Mouse (Mus musculus) forebrain, embryonic 14.5 days (tissue): Measurements from ENCODE around the gene Mog. TPM values are rescaled to one million over a fixed set of nuclear protein-coding genes. Genes with fewer than 3 reads are reported as not detected.
"Not testable (repeated sequence)": the region's sequence is repeated elsewhere in the genome, so short reads cannot be mapped to it uniquely, and the experiment has no call there.

ENCODE experiments used
- ATAC-seq: fragments of 200-750 bp; cut with Nextera tagmentation; 2 replicates; pipeline ENCODE4 v1.8.0; 2017; ENCODE audit warnings: mild to moderate bottlenecking, moderate library complexity
- DNase-seq: peaks from one replicate; pipeline ENCODE4 v3.0.0-alpha.2; 2015; ENCODE audit warnings: low spot score
- H3K27ac ChIP-seq: fragments of 300-500 bp; sonication (generic); 2 replicates; pipeline ENCODE4 v1.5.1; 2014; ENCODE audit warnings: low read depth, mild to moderate bottlenecking, control low read depth, low read length, moderate library complexity
- H3K27me3 ChIP-seq: fragments of 300-500 bp; sonication (generic); replicated peaks from 2 replicates; pipeline ENCODE4 v1.6.1; 2014; ENCODE audit warnings: low read length, control low read depth, mixed read lengths; ENCODE audit not compliant: control insufficient read depth, insufficient read depth
- H3K36me3 ChIP-seq: fragments of 300-500 bp; sonication (generic); 2 replicates; pipeline ENCODE4 v1.6.1; 2014; ENCODE audit warnings: low read length, control low read depth; ENCODE audit not compliant: control insufficient read depth, insufficient read depth
- H3K4me1 ChIP-seq: fragments of 300-500 bp; sonication (generic); 2 replicates; pipeline ENCODE4 v1.6.1; 2014; ENCODE audit warnings: antibody characterized with exemption, low read length, control low read depth; ENCODE audit not compliant: control insufficient read depth, insufficient read depth
- H3K4me2 ChIP-seq: fragments of 300-500 bp; sonication (generic); 2 replicates; pipeline ENCODE4 v1.6.1; 2014; ENCODE audit warnings: mild to moderate bottlenecking, control low read depth, low read length
- H3K4me3 ChIP-seq: fragments of 300-500 bp; sonication (generic); 2 replicates; pipeline ENCODE4 v1.5.1; 2014; ENCODE audit warnings: low read depth, low read length, control low read depth
- H3K9ac ChIP-seq: fragments of 300-500 bp; sonication (generic); 2 replicates; pipeline ENCODE4 v1.6.1; 2014; ENCODE audit warnings: mild to moderate bottlenecking, low read length, control low read depth, moderate library complexity
- H3K9me3 ChIP-seq: fragments of 300-500 bp; sonication (generic); replicated peaks from 2 replicates; pipeline ENCODE4 v1.6.1; 2016; ENCODE audit warnings: low read length, control low read depth, mixed read lengths; ENCODE audit not compliant: control insufficient read depth
- WGBS: fragments of 180-500 bp; shearing (Covaris S2); extraction: QIAGEN DNeasy Blood & Tissue Kit; methylation state at CpG from one replicate; pipeline ENCODE4 v1.1.7; 2014; 5-methylcytosine and 5-hydroxymethylcytosine counted together
- polyA plus RNA-seq: library from polyadenylated mRNA; unstranded; fragments of >200 nt; fragmentation: Nextera tagmentation; extraction: Ambion mirVana; gene quantifications from 2 replicates; pipeline ENCODE4 v1.2.1, GENCODE M21; 2014

The Mog gene
- polyA plus RNA-seq, 1 experiment from 2014 or later = 0.98 TPM

DNA sequence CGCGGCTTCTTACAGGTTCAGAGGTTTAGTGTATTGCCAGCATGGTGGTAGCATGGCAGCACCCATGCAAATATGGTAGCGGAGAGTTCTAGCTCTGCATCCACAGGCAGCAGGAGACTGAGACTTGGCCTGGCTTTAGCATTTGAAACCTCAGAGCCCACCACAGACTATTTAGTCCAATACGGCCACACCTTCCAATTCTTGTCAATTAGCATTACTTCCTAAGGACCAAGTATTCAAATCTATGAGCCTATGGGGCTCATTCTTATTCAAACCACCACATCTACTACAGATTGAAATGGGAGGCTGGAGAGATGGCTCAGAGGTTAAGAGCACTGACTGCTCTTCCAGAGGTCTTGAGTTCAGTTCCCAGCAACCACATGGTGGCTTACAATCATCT, 4.3 kb upstream of the Mog start:
- no peak for ATAC-seq
- WGBS = 96% methylated on average over 4 of the region's 4 CpGs
- H3K27me3 ChIP-seq = no peaks in the 10 kb centered on the region
- H3K9me3 ChIP-seq = no peaks in the 10 kb centered on the region
- H3K4me1 ChIP-seq = no peaks in the 10 kb centered on the region
- H3K4me3 ChIP-seq = no peak overlapping the region
- no peak overlapping the region for H3K4me2 ChIP-seq
- no peak overlapping the region for H3K9ac ChIP-seq
- H3K27ac ChIP-seq = peak overlapping the region; percentile 96; the same call in 1 of the 2 replicates
- DNase-seq = no peak
- H3K36me3 ChIP-seq = no peaks in the 10 kb centered on the region

DNA sequence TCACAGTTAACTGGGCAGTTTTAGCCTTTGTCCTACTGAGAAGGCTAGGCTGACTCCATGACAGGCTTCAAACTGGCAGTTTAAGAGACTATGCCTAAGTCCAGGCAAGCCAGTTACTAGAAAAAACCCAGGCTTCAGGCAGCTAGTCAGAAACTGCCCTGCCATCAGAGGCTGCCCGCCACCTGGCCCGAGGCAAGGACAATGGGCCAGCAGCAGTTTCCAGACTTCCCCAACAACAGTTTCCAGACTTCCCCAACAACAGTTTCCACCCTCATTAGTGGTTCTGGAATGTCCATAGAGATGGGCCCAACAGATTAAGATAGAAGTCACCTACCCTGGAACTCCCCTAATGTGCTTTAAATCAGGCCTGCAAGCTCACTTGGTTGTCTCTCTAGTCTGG, 3.2 kb upstream of the Mog start:
- 66% methylated on average over 2 of the region's 2 CpGs for WGBS
- H3K27me3 ChIP-seq = no peaks in the 10 kb centered on the region
- H3K9me3 ChIP-seq = no peaks in the 10 kb centered on the region
- H3K4me2 ChIP-seq = no peak overlapping the region
- H3K9ac ChIP-seq = no peak overlapping the region
- DNase-seq (no peak), ATAC-seq (no peak)
- no peak overlapping the region for H3K4me3 ChIP-seq
- no peak overlapping the region for H3K27ac ChIP-seq
- H3K36me3 ChIP-seq = no peaks in the 10 kb centered on the region
- H3K4me1 ChIP-seq = no peaks in the 10 kb centered on the region

DNA sequence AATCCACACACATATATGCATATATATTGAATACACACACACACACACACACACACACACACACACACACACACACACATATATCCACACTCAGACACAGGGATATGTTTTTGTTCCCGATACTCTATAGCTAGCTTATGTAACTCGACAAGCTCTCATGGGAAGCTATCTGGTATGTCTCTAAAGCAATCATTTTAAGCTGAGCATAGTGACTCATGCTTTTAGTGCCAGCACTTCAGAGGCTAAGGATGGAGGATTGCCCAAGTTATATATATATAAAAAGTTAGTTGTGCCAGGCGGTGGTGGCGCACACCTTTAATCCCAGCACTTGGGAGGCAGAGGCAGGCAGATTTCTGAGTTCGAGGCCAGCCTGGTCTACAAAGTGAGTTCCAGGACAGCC, 4.0 kb downstream of the Mog start:
- WGBS = 95% methylated on average over 5 of the region's 5 CpGs
- not testable (repeated sequence) for ATAC-seq

DNA sequence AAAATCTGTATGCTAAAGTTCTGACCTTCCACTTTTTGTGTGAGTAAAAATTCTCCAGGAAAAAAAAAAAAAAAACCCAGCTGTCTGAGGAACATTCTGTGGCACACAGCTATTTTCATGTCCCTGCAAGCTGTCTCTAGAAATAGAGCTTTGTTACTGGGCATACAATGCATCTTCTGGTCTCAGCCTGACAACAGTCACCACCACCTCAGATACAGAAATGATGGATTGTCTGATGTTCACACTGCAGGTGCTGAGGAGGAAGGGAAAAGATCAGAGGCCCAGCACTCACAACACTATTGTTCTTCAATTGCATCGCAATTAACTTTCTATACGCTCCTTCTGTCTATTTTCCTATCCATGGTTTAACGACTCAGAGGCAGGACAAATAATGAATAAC, 4.9 kb downstream of the Mog start:
- no peaks in the 10 kb centered on the region for H3K36me3 ChIP-seq
- H3K9me3 ChIP-seq = no peaks in the 10 kb centered on the region
- no peak overlapping the region for H3K4me2 ChIP-seq
- H3K9ac ChIP-seq = no peak overlapping the region
- no peak overlapping the region for H3K4me3 ChIP-seq
- H3K4me1 ChIP-seq = no peaks in the 10 kb centered on the region
- 42% methylated on average over 3 of the region's 3 CpGs for WGBS
- no peak for ATAC-seq
- DNase-seq = no peak
- H3K27ac ChIP-seq = no peak overlapping the region
- H3K27me3 ChIP-seq = no peaks in the 10 kb centered on the region

More for the DNA sequence above, 4.0 kb downstream of the Mog start:
- not testable (repeated sequence) for DNase-seq, H3K9ac ChIP-seq, H3K36me3 ChIP-seq, H3K27ac ChIP-seq, H3K4me2 ChIP-seq, H3K9me3 ChIP-seq, H3K4me1 ChIP-seq, H3K4me3 ChIP-seq, H3K27me3 ChIP-seq

DNA sequence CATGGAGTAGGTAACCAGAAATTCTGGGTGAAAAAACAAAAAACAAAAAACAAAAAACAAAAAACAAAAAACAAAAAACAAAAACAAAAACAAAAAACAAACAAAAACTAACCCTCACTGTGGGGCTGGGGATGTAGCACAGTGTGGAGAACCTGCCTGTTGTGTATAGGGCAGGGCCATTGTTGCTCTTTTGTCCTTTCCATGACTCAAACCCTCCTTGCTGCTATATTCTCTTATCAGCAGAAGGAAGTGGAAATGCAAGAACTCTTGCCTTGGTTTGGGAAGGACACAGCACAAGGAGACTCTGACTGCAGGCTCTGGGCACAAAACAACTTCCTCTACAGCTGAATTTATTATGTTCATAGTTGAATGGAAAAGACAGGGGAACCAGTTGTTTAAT, 6.9 kb downstream of the Mog start:
- Histone ChIP-seq H3K27me3 (no peaks in the 10 kb centered on the region), H3K27ac (no peak overlapping the region), H3K9ac (no peak overlapping the region), H3K36me3 (peaks cover 1% of the 10 kb centered on the region; the same call in 1 of the 2 replicates), H3K4me2 (no peak overlapping the region), H3K4me1 (no peaks in the 10 kb centered on the region), H3K9me3 (no peaks in the 10 kb centered on the region), H3K4me3 (no peak overlapping the region)
- no peak for DNase-seq
- ATAC-seq = no peak

DNA sequence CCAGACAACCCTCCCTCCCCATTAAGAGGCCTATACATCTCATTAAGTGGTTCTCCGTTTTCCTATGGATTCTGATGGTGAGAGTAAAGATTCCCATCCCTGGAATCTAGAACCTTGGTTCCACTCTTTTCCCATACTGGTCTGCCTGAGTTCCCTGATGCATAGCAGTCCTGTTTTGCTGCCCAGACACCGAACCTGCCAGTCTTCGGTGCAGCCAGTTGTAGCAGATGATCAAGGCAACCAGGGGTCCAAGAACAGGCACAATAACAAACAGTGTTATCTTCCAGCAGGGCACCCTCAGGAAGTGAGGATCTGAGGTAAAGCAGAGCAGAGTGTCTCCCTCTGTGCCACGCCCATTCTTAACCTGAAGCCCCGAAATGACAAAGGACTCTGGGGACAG, 11.1 kb downstream of the Mog start:
- H3K27ac ChIP-seq = no peak overlapping the region
- ATAC-seq (no peak; the same call in 1 of the 2 replicates), DNase-seq (no peak)
- no peaks in the 10 kb centered on the region; the same call in 1 of the 2 replicates for H3K4me1 ChIP-seq
- no peaks in the 10 kb centered on the region for H3K27me3 ChIP-seq
- WGBS = 80% methylated on average over 5 of the region's 5 CpGs
- H3K36me3 ChIP-seq = peaks cover 41% of the 10 kb centered on the region
- no peak overlapping the region for H3K4me3 ChIP-seq
- H3K4me2 ChIP-seq = no peak overlapping the region
- no peak overlapping the region for H3K9ac ChIP-seq
- no peaks in the 10 kb centered on the region for H3K9me3 ChIP-seq

DNA sequence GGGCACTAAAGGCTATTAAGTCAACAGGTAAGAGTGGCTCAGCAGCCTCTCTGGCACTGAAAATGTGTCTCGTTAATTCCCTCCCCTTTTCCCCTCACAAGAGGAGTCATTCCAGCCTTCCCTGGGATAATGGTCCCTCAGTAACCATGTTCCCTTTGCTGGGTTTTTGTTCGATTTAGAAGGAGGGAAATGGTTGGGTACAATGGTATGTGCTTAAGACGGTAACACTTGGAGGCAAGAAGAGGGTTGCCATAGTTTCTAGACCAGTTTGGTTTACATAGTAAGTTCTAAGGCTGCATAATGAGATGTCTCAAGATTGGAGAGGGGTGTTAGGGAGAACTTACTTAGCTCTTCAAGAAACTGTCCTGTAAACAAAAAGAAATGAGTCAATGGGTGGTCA, 11.5 kb downstream of the Mog start:
- Histone ChIP-seq H3K27ac (no peak overlapping the region), H3K4me1 (no peaks in the 10 kb centered on the region; the same call in 1 of the 2 replicates), H3K36me3 (peaks cover 46% of the 10 kb centered on the region), H3K4me2 (no peak overlapping the region), H3K27me3 (no peaks in the 10 kb centered on the region), H3K4me3 (no peak overlapping the region), H3K9ac (no peak overlapping the region), H3K9me3 (no peaks in the 10 kb centered on the region)
- DNase-seq (no peak), ATAC-seq (no peak)
- 65% methylated on average over 3 of the region's 3 CpGs for WGBS

DNA sequence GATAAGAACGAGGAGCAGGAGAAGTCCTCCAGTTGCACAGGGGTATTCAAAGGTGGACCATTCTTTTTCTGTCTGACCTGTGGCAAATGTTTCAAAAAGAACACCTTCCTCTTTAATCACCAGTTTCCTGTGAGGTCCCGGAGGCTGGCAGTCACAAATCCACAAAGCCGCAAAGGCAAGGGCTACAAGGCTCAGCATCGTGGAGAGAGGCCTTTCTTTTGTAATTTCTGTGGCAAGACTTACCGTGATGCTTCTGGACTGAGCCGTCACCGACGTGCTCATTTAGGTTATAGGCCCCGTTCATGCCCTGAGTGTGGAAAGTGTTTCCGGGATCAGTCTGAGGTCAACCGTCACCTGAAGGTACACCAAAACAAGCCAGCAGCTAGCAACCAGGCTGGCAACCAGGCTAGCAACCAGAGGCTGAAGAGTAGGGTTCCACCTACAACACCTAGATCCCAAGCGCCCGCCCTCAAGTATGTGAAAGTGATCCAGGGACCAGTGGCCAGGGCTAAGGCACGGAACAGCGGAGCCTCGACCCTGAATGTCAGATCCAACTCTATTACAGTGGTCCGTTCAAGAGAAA, 13.6 kb downstream of the Mog start:
- Histone ChIP-seq H3K4me2 (no peak overlapping the region), H3K9me3 (no peaks in the 10 kb centered on the region), H3K4me1 (peaks cover 3% of the 10 kb centered on the region; the same call in 1 of the 2 replicates), H3K4me3 (no peak overlapping the region), H3K9ac (no peak overlapping the region), H3K27me3 (no peaks in the 10 kb centered on the region), H3K36me3 (peaks cover 64% of the 10 kb centered on the region), H3K27ac (no peak overlapping the region)
- DNase-seq = no peak
- WGBS = 95% methylated on average over 17 of the region's 17 CpGs
- no peak for ATAC-seq

DNA sequence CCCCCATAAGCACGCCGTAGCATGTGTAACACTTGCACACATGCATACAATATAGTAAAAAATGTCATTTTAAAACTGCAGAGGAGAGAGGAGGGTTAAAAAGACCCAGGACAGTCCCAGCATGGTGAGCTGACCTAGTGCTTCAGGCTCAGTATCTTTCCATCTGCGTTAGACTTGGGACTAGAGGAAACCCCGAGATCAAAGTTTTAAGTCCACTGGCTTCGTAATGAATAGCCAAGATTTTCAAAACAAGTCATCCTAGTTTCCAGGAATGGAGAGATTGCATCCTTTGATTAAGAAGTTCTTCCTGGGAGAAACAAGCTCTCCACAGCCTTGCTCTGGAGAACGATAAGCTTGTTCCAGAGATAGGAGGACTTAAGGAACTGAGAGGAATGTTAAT, 15.0 kb downstream of the Mog start:
- 96% methylated on average over 6 of the region's 6 CpGs for WGBS
- Histone ChIP-seq H3K4me2 (no peak overlapping the region), H3K27me3 (no peaks in the 10 kb centered on the region), H3K4me3 (no peak overlapping the region), H3K4me1 (peaks cover 8% of the 10 kb centered on the region), H3K9ac (no peak overlapping the region), H3K36me3 (peaks cover 69% of the 10 kb centered on the region), H3K27ac (no peak overlapping the region), H3K9me3 (no peaks in the 10 kb centered on the region)
- ATAC-seq = no peak
- no peak for DNase-seq
